Mouse (Mus musculus) myocyte (in vitro differentiated cells): ENCODE results near the gene Mepce. TPM values are rescaled to one million over a fixed set of nuclear protein-coding genes. Genes with fewer than 3 reads are reported as not detected.

Experiments used
- H3K27me3 ChIP-seq: one replicate; pipeline ENCODE4 v1.6.1; 2011; ENCODE audit not compliant: control insufficient read depth, insufficient read depth, insufficient read length
- H3K36me3 ChIP-seq: one replicate; pipeline ENCODE4 v1.6.1; 2011; ENCODE audit not compliant: control insufficient read depth, insufficient read depth
- H3K4me2 ChIP-seq: one replicate; pipeline ENCODE4 v1.6.1; 2011; ENCODE audit warnings: low read depth, control low read depth
- H3K4me3 ChIP-seq: one replicate; pipeline ENCODE4 v1.5.1; 2011; ENCODE audit warnings: mild to moderate bottlenecking, control low read depth, moderate library complexity
- H3K79me2 ChIP-seq: one replicate; pipeline ENCODE4 v1.6.1; 2011; ENCODE audit not compliant: control insufficient read depth, insufficient read depth
- H3ac ChIP-seq: one replicate; pipeline ENCODE4 v1.6.1; 2011; ENCODE audit not compliant: control insufficient read depth, insufficient read length
- CEBPB ChIP-seq: IDR thresholded peaks from 2 replicates; pipeline ENCODE4 v1.6.1; 2011; ENCODE audit warnings: mild to moderate bottlenecking, moderate library complexity; ENCODE audit not compliant: poor library complexity, insufficient read depth, severe bottlenecking
- E2F4 ChIP-seq: IDR thresholded peaks from one replicate; pipeline ENCODE4 v1.6.1; 2011; ENCODE audit warnings: mild to moderate bottlenecking, control low read depth, moderate library complexity; ENCODE audit not compliant: insufficient read depth
- MAX ChIP-seq: IDR thresholded peaks from one replicate; pipeline ENCODE4 v1.6.1; 2011; ENCODE audit warnings: low read depth, mild to moderate bottlenecking, control low read depth
- MYOD1 ChIP-seq, 3 experiments: IDR thresholded peaks; one replicate each; pipeline ENCODE4 v1.6.1; 2011; ENCODE audit warnings: control low read depth in 2 of 3, low read depth in 2 of 3, mild to moderate bottlenecking in 2 of 3, moderate library complexity in 1 of 3; ENCODE audit not compliant: insufficient read length in 2 of 3, control insufficient read depth in 1 of 3
- MYOG ChIP-seq, 3 experiments: IDR thresholded peaks; one replicate each; pipeline ENCODE4 v1.6.1; 2011; ENCODE audit warnings: control low read depth in 2 of 3, low read depth in 2 of 3, mild to moderate bottlenecking in 2 of 3; ENCODE audit not compliant: insufficient read length in 2 of 3, control insufficient read depth in 1 of 3, insufficient read depth in 1 of 3
- POLR2A ChIP-seq: IDR thresholded peaks from one replicate; pipeline ENCODE4 v1.6.1; 2011; ENCODE audit warnings: low read depth, mild to moderate bottlenecking, control low read depth, moderate library complexity; ENCODE audit not compliant: insufficient read length
- POLR2AphosphoS2 ChIP-seq: IDR thresholded peaks from one replicate; pipeline ENCODE4 v1.6.1; 2011; ENCODE audit warnings: low read depth, control low read depth; ENCODE audit not compliant: insufficient read length
- REST ChIP-seq: IDR thresholded peaks from one replicate; pipeline ENCODE4 v1.6.1; 2011; ENCODE audit warnings: mild to moderate bottlenecking, control low read depth, moderate library complexity; ENCODE audit not compliant: insufficient read depth, insufficient read length
- SRF ChIP-seq: IDR thresholded peaks from one replicate; pipeline ENCODE4 v1.6.1; 2011; ENCODE audit warnings: low read depth; ENCODE audit not compliant: control insufficient read depth, insufficient read length
- TCF12 ChIP-seq: IDR thresholded peaks from one replicate; pipeline ENCODE4 v1.6.1; 2011; ENCODE audit warnings: mild to moderate bottlenecking, control low read depth; ENCODE audit not compliant: poor library complexity, insufficient read depth, severe bottlenecking
- TCF3 ChIP-seq: IDR thresholded peaks from one replicate; pipeline ENCODE4 v1.6.1; 2011; ENCODE audit warnings: low read depth, control low read depth; ENCODE audit not compliant: insufficient read length
- USF1 ChIP-seq: IDR thresholded peaks from one replicate; pipeline ENCODE4 v1.6.1; 2011; ENCODE audit warnings: low read depth, mild to moderate bottlenecking, control low read depth, moderate library complexity
- polyA plus RNA-seq: library from polyadenylated mRNA; unstranded; fragments of >200 nt; fragmentation: generic; extraction: Trizol; gene quantifications from one replicate; pipeline ENCODE4 v1.2.1, GENCODE M21; 2012; ENCODE audit warnings: missing spikeins

The Mepce gene
- polyA plus RNA-seq, 1 experiment, result 34.4 TPM

DNA sequence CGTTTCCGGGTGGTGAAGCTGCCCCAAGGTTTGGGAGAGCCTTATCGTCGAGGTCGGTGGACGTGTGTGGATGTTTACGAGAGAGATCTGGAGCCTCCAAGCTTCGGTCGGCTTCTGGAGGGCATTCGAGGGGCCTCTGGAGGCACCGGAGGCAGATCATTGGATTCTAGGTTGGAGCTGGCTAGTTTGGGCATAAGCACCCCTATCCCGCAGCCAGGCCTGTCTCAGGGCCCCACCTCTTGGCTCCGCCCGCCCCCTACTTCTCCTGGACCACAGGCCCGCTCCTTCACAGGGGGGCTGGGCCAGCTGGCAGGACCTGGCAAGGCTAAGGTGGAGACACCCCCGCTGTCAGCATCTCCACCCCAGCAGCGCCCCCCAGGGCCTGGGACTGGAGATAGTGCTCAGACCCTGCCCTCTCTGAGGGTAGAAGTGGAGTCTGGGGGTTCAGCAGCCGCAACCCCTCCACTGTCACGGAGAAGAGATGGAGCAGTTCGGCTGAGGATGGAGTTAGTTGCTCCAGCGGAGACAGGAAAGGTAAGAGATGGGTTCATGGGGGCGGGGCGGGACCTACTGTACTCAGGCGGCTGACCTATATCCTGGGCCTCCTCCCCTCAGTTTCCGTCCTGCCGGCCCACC, 40.0 kb downstream of the Mepce start:
- H3ac ChIP-seq, result peak overlapping the region; percentile 76
- H3K4me2 ChIP-seq, result peak overlapping the region; percentile 94
- H3K27me3 ChIP-seq, result no peaks in the 10 kb centered on the region
- H3K4me3 ChIP-seq, result peak overlapping the region; percentile 97
- peaks cover 27% of the 10 kb centered on the region for H3K79me2 ChIP-seq
- H3K36me3 ChIP-seq, result peaks cover 5% of the 10 kb centered on the region
- no peak for TF ChIP-seq TCF3
- no peak for TF ChIP-seq MAX
- TF ChIP-seq SRF, result no peak
- no peak for TF ChIP-seq TCF12
- no peak for TF ChIP-seq POLR2A
- no peak for TF ChIP-seq CEBPB
- no peak for TF ChIP-seq USF1
- TF ChIP-seq REST, result no peak
- TF ChIP-seq E2F4, result no peak
- TF ChIP-seq MYOG (IDR thresholded peaks at IDR 0.05; ENCODE audit: control insufficient read depth in 1 of 3, insufficient read depth in 1 of 3, insufficient read length in 2 of 3, low read depth in 2 of 3), result no peak
- no peak for TF ChIP-seq POLR2AphosphoS2
- TF ChIP-seq MYOD1 (IDR thresholded peaks at IDR 0.05; ENCODE audit: control insufficient read depth in 1 of 3, insufficient read length in 2 of 3, low read depth in 2 of 3), result no peak

DNA sequence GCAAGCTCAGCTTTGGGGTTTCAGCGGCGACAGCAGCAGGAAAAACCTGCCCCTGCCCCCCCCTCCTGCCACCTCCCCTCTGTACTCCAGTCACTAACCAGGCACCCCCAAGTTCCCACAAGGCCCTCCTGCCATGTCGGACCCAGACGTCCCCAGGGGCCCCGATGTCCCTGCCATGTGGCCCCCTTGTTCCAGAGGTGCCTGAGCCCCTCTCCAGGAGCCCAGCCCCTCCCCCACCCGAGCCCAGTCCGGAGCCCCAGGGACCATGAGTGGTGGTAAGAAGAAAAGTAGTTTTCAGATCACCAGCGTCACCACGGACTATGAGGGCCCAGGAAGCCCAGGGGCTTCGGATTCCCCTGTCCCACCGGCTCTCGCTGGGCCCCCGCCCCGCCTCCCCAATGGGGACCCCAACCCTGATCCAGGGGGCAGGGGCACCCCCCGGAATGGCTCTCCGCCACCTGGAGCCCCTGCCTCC, 40.6 kb downstream of the Mepce start:
- H3K4me3 ChIP-seq, result peak overlapping the region; percentile 97
- H3K79me2 ChIP-seq, result peaks cover 27% of the 10 kb centered on the region
- no peaks in the 10 kb centered on the region for H3K27me3 ChIP-seq
- peak overlapping the region; percentile 76 for H3ac ChIP-seq
- peaks cover 5% of the 10 kb centered on the region for H3K36me3 ChIP-seq
- H3K4me2 ChIP-seq, result peak overlapping the region; percentile 94
- TF ChIP-seq MYOD1 (IDR thresholded peaks at IDR 0.05; ENCODE audit: control insufficient read depth in 1 of 3, insufficient read length in 2 of 3, low read depth in 2 of 3) (no peak), MAX (no peak), TCF12 (no peak), E2F4 (no peak), TCF3 (no peak)

DNA sequence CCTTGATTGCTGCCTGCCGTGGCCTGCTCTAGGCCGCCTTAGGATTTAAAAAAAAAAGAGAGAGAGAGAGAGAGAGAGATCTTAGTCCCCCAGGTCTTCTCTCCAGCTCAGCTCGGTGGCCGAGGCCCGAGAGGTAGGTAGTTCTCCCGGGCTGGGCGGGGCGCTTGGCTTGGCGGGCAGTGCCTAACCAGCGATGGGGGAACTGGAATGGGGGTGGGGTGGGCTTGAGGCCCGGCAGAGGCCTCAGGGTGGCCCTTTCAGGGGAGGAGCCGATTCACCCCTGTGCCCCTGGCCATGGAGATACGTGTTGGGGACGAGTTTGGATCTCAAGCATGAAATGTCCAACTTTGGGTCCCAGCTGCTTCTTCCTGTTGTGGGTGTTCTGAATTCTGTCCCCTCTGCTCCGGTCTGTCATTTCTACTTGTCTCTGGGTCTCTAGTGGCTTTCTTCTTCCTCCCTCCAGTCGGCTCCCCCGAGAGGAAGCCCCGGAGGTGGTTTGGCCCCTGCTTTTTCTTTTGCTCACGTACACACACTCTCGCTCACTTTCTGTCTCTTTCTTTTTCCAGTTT, 41.1 kb downstream of the Mepce start:
- peak overlapping the region; percentile 97 for H3K4me3 ChIP-seq
- H3K36me3 ChIP-seq, result peaks cover 5% of the 10 kb centered on the region
- H3ac ChIP-seq, result peak overlapping the region; percentile 76
- H3K4me2 ChIP-seq, result peak overlapping the region; percentile 94
- TF ChIP-seq CEBPB, result no peak
- no peak for TF ChIP-seq MYOD1 (IDR thresholded peaks at IDR 0.05; ENCODE audit: control insufficient read depth in 1 of 3, insufficient read length in 2 of 3, low read depth in 2 of 3)
- TF ChIP-seq SRF, result no peak
- TF ChIP-seq POLR2A, result no peak
- no peak for TF ChIP-seq E2F4
- no peak for TF ChIP-seq USF1
- no peak for TF ChIP-seq TCF3
- peaks cover 27% of the 10 kb centered on the region for H3K79me2 ChIP-seq
- no peaks in the 10 kb centered on the region for H3K27me3 ChIP-seq

DNA sequence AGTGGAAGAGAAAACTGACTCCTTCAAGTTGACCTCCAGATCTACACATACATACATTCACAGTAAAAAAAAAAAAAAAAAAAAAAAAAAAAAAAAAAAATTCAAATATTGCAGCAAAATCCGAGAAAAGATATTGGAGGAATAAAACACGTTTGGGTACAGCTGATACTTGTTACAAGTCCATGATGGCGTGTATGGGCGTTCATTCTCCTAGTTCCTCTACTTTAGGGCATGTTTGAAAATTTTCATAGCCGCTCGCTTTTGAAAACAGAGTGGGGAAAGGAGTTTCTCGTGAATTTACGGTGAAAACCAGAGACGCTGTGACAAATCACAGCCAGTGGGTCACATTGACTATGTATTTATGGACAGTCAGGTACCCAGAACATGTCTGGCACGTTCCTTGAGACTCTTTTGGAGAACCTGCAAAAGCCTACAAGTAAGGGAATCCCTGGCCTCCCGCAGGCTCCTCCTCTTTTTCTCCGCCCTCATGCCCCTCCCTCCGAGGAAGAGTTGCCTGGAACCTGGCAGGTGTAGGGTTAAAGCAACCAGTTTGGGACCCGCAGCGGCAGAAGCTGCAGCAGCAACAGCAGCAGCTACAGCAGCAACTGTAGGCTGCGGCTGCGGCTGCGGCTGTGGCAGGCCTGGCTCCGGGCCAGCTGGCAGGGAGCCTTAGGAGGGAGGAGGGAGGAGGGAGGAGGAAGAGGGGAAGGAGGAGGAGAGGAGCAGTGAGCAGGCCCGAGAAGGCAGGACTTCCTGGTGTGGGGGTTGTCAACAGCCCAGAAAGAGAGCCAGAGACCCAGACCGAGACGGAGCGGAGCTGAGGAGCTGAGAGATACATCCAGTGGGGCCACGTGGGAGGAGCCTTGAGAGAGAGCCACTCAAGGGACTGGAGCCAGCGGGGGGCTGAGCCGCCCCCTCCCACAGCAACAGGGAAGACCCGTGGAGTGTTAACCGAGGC, 42.0 kb downstream of the Mepce start, which contains the start of gene Tsc22d4:
Gene Tsc22d4 (plus strand): TSS at position 517 of the 958 bp plus-strand sequence.
- no peak for TF ChIP-seq SRF
- TF ChIP-seq CEBPB, result no peak
- peak; percentile 71 for TF ChIP-seq POLR2AphosphoS2
- peak in 2 of 3 experiments; percentile 44 to 70 for TF ChIP-seq MYOD1 (IDR thresholded peaks at IDR 0.05; ENCODE audit: control insufficient read depth in 1 of 3, insufficient read length in 2 of 3, low read depth in 2 of 3)
- no peak for TF ChIP-seq MAX
- peak in 2 of 3 experiments; percentile 76 to 86 for TF ChIP-seq MYOG (IDR thresholded peaks at IDR 0.05; ENCODE audit: control insufficient read depth in 1 of 3, insufficient read depth in 1 of 3, insufficient read length in 2 of 3, low read depth in 2 of 3)
- no peak for TF ChIP-seq E2F4
- TF ChIP-seq USF1, result peak; percentile 52
- peak; percentile 7 for TF ChIP-seq TCF3
- TF ChIP-seq POLR2A, result peak; percentile 80
- no peak for TF ChIP-seq REST
- peak within 1 kb of the TSS; percentile 94 for H3K4me2 ChIP-seq
- no peaks in the 10 kb centered on the region for H3K27me3 ChIP-seq
- peak within 1 kb of the TSS; percentile 97 for H3K4me3 ChIP-seq
- H3K36me3 ChIP-seq, result no peaks in the 10 kb centered on the region
- peaks cover 27% of the 10 kb centered on the region for H3K79me2 ChIP-seq
- peak within 1 kb of the TSS; percentile 76 for H3ac ChIP-seq
